Mouse (Mus musculus) gastrocnemius, adult 18-20 months (tissue): Measurements from ENCODE around the gene Mrps18b. TPM values are rescaled to one million over a fixed set of nuclear protein-coding genes. Genes with fewer than 3 reads are reported as not detected.

Experiments used
- DNase-seq: peaks from one replicate; pipeline ENCODE4 v3.0.0; 2021; ENCODE audit warnings: low spot score
- total RNA-seq, 2 experiments: library from RNA; stranded (reverse); gene quantifications; 2 replicates each; pipeline ENCODE4 v1.2.3; 2021

Mrps18b gene
- total RNA-seq, 2 experiments from 2014 or later, result 61.6 to 62.4 TPM

DNA sequence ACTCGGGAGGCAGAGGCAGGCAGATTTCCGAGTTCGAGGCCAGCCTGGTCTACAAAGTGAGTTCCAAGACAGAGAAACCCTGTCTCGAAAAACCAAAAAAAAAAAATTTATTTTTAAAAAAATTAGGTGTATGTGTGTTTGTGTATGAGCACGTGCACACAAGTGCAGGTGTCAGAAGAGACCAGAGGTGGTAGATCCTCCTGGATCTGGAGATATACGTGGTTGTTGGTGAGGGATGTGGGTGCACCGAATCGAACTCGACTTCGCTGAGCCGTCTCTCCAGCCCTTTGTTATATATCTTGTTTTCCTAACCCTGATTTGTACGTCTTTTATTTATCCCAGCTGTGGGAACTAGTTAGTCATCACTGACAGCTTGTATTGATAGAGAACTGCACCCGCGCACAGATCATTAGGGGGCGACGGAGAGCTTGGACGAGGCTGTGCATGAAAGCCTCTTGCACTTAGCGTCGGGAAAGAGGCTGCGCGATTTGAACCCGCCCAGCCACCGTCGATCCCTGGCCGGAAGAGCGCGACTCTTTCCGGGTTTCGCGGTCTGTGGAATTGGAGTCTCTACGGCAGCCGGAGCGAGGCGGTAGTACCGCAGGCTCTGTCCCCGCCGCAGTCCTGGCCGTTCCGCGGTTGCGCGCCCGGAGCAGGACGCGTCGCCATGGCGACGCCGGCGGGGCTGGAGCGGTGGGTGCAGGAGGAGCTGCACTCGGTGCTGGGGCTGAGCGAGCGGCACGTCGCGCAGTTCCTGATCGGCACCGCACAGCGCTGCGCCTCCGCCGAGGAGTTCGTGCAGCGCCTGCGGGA lies 36.7 kb downstream of the Mrps18b start, which contains the start of gene Dhx16:
Gene Dhx16 (plus strand): TSS at position 575 of the 813 bp plus-strand sequence.
- DNase-seq, result peak; percentile 96

DNA sequence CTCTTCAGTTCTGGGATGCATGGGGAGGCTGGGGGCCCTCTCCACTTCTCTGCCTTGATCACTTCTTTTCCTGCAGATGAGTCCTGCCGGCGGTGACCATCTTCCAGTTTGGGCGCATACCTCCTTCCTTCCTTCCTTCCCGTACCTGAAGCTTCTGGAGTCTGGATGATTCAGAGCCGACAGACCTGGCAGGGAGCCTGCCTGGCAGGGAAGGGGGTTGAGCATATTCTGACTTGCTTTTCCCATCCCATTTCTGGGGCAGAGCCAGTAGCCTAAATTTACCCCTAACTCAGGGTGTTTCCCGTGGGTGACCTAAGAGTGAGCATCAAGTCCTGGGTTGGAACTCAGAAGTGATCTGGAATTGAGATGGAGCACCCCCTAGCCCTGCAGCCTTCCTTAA lies 41.5 kb downstream of the Mrps18b start:
- DNase-seq, result no peak

DNA sequence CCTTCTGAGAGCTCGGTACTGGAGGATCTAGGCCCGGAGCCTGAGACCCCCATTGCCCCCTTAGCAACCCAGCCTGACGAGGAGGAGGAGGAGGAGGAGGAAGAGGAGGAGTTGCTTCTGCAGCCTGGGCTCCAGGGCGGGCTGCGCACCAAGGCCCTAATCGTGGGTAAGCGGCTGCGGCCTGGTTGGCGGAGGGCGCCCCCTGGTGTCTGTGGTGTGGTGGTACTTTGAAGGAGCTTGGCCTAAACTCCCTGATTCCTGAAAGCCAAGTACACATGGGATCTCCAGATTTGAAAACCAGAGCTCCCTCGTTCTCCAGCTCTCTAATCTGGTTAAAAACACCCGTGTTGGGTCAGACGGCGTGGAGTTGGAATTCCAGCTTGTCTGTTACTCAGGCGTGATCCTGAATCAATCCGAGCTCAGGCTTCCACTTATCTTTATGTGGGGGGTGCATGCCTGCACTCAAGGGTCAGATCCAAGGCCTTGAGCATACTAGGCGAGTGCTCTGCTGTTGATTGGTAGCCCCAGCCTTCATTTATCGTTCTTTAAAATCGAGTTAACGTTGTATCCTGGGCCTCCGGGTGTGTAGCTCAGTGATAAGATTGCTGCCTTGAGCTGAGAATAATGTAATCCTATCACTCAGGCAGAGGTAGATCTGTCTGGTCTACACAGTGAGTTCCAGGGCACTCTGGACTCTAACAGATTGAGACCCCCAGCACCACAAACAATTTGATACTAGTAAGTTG lies 42.2 kb downstream of the Mrps18b start:
- DNase-seq, result peak; percentile 89

DNA sequence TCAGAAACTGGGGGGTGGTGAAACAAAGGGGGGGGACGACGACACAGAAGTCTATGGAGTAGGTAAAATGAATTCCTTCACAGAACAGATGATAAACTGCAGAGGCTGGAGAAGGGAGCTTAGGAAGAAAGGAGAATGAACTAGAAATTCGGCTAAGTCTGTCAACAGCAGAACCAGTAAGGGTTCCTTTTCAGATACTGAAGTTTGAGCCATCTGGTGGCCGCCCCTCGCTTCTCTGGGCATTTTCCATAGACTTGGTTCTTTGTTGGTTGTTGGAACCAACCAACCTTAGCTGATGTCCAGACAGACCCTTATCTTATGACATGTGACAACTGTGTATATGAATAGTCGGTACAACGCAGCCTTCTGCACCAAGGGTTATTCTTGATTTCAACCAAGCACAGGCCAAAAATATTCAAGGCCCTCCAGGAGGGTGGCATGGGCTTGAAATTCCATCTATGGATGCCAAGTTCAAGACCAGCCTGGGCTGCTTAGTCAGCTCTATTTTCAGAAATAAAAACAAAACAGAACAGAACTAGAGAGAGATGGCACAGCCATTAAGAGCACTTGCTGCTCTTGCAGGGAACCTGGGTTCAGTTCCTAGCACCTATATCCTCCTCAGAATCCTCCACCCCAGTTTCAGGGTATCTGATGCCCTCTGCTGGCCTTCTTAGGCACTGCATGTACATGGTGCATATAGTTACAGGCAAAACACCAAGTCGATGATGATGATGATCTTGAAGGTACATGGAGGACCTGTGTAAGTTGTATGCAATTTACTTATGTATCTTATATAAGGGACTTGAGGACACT lies 45.1 kb downstream of the Mrps18b start:
- no peak for DNase-seq

DNA sequence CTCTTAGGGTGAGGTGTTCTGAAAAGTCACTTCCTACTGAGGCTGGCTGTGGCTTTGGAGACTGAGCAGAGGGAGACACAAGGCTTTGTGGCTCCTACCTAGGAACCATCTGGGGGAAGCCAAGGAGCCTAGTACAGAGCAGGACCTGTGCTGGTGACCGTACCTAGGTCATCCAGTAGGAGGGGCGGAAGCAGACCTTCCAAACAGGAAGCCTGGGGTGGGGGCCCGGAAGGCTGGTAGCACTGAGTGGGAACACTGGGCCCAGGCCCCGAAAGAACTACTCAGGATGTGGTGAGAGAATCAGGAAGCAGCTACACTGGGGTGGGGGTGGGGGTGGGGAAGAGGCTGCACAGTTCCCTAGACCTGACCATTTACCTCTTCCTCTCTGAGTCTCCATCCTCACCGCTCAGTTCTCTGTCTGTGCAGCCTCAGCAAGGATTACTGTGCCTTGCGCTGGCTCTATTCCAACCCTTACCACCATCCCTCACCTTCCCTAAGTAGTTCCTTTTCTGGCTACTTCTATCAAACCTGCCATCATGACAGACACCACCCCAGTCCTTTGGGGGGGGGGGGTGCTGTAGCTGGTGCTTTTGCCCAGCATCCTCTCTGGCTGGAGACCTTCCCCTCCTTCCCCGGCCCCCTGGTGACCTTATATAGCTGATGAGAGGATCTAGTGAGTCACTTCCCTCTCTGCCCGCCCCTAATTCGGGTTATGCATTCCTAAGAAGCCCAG lies 45.9 kb downstream of the Mrps18b start:
- DNase-seq, result peak; percentile 44

DNA sequence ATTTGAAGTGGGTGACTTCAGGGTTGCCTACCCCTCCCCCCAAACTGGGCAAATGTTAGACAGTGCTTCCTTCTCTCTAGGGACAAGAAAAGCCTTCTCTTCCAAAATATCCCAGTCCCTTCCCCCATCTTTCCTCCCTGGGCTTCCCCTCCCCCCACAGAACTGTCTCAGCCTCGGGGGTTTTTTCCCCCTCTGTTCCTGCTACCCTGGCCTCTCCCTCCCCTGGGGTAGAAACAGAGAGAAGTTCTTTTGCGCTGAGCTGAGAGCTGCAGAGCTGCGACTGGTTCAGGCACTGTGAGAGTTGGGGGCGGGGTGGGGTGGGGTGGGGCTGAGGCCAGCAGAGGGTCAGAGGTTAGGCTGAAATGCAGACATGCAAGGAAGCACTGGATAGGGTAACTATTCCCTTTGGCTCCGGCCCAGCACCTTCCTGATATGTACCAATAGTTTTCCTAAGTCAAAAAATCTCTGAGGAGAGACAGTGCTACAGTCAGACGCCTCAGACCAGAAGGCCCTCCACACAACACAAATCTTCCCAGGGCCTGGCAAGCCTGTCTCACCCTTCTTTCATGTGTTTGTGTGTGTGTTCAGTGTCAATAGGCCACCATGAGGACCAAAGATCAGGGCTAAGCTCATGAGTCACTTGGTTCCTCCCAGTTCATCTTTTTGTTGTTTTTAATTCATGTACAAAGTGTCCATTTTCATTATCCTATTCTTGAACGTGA lies 46.7 kb downstream of the Mrps18b start:
- DNase-seq, result peak; percentile 36

DNA sequence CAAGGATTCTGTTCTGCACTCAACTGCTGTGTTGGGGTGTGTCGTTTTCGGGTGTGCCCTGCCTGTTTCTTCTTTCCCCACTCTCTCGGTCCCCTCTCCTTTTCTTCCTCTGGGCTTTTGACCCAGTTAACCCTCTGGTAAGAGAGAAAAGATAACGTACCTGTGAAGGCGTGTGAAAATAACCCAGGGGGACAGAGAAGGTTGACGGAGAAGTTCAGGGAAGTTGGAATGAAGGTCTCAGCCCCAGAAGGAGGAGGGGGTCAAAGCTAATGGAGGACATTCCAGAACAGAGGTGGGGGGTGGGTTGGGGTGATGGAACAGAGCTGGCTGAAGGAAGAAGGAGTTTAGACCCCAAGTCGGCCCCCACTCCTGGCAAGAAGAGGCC lies 47.2 kb downstream of the Mrps18b start:
- DNase-seq, result no peak

DNA sequence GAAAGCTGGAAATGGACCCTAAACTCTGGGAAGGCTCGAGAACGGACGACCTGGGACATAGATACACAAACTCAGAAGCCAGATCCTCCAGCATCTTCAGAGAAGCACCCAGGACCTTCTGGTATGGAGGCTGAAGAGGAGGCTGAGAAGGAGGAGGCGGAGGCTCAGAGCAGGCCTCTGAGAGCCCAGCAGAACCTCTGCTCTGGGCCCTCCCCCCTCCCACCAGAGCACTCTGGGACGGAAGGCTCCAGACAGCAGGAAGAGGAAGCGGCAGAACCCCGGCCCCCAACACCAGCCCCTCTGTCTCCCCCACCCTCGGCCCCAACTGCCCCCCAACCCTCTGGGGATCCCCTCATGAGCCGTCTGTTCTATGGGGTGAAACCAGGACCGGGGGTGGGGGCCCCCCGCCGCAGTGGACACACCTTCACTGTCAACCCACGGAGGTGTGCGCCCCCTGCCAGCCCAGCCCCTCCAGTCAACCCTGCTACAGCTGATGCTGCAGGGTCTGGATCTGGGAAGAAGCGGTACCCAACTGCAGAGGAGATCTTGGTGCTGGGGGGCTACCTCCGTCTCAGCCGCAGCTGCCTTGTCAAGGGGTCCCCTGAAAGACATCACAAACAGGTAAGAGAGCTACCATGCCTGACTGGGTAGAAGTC lies 47.9 kb downstream of the Mrps18b start:
- no peak for DNase-seq

DNA sequence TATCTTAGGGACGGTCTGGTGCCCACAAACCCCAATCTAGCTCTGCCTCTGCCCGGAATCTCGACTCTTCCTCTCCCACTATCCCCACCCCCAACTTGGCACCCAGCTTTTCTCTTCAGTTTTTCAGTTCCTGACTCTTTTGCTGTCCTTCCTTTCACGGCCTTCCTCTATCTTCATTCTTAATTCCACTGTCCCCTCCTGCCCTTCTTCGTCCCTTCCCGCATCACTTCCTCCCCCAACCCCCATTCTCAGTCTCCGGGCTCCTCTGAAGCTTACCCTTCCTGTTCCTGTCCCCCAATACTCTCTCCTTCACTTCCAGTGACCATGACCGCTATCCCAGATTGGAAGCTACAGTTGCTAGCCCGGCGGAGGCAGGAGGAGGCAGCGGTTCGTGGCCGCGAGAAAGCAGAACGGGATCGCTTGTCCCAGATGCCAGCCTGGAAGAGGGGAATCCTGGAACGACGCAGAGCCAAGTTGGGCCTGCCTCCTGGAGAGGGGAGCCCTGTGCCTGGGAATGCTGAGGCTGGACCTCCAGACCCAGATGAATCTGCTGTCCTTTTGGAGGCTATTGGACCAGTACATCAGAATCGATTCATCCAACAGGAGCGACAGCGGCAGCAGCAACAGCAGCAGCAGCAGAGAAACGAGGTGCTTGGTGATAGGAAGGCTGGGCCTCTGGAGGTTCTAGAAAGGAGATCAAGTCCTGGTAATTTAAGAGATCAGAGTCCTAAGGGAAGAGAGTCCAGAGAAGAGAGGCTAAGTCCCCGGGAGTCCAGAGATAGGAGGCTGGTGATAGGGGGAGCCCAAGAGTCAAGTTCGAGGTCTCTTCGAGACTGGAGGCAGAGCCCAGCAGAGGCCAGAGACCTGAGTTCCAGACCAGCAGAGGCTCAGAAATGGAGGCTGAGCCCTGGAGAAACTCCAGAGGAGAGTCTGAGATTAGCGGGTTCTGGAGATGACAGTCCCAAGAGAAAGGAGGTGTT lies 49.0 kb downstream of the Mrps18b start:
- peak; percentile 41 for DNase-seq

DNA sequence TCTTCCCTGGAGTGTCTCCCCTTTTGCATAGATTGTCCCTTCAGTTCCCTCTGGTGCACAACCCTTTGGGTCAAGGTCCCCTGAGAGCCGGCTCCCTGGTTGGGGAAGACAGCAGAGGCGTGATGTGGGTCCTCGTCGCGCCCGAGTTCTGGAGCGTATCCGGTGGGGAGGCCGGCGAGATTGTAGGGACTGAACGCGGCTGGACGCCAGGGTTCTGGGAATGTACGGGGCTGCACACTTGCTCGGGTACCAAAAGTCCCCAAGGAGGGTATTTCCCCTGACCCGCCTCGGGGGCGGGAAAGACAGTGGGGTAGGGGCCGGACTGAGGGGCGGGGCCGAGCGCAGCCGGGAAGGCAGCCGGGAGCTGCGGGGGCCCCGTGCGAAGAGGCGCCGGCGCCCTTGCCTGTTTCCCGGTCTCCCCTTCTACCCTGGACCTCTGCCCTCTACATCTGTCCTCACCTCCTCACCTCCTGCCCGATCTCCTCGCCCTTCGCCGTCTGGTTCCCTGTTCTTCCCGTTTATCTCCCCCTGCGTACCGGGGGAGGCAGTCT lies 49.8 kb downstream of the Mrps18b start:
- DNase-seq, result peak; percentile 75

DNA sequence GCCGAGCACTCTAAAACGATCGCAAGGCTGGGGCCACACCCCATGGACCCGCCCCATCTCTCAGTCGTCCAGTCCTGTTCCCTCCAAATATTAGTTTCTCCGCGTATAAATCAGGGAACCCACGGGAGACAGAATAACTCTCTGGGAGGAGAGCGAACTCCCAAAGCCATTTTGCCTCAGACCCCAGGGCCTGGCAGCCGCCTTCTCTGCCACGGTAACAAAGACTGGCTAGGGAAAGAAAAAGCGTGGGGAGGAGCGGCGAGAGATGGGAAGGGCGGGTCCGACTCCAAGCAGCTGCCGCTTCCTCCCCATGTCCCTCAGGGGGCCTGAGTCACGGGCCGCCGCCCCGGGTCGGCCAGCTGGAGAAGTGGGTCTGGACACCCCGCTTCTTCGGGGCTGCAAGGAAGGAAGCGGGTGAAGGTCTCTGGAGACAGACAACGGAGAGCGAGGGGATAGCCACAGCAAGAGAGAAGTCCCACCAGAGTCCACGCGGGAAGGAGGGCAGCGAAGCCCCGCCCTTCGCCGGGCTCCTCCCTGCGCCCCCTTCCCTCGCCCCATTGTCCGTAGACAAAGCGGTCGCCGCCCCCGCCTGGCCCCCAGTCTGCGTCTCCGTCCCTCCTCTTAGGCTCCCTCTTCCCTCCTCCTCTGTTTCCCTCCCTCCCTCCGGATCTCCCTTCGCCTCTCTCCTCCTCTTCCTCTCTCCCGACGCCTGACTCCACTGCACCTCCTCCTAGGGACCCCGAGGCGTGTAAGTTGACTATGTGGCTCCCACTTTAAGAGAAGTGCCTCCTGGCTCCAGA lies 50.5 kb downstream of the Mrps18b start, which contains the start of gene Ppp1r18:
Gene Ppp1r18 (plus strand): TSS at position 113 of the 800 bp plus-strand sequence.
- DNase-seq, result peak; percentile 75

DNA sequence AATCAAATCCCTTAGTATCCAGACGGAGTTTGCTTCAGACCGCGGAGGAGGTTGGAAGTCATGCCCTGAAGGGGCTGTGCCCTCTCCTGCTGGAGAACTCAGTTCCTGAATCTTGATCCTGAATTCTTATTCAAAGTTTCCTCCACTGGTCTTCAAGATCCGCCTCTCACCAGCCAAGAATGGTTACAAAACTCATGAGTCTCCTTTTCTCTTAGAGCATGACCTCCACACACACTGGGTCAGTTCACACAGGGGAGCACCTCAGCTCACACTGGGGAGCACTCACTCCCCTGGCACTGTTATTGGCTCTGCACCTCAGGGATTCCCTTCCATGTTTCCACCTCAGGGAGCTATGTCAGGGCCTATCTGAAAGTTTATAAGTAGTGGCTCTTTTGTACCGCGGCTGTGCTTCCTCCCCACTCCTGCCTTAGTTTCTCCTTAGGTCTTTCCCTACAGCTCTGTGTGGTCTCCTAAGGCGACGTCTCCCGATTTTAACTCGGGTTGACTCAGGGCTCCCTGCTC lies 51.3 kb downstream of the Mrps18b start:
- DNase-seq, result no peak

DNA sequence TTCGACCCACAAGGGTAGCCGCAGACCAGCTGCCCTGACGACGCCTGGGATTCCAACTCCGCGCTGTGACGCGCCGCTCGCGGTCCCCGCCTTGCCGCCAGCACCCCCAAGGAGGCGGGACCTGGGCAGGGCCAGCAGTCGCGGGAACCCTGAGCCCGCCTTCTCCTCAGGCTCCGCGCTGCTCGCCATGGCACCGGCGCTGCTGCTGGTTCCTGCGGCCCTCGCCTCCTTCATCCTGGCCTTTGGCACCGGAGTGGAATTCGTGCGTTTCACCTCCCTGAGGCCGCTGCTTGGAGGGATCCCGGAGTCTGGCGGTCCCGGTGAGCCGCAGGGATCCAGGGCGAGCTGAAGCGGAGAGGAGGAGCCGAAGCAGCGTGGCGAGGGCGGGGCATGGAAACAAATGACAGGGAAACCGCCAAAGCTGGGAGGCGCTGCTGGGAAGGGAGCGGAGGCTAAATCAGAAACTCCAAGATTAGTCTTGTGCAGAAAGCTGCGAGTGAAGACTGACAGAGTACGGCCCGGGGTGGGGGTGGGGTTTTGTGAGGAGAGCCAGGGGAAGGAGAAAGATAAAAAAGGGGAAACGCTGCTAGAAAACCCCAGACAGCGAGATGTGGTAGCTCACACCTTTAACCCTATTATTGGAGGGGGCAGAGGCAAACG lies 54.9 kb downstream of the Mrps18b start, which contains the start of gene Nrm:
Gene Nrm (plus strand): TSS at position 121 of the 660 bp plus-strand sequence.
- DNase-seq, result peak; percentile 92

DNA sequence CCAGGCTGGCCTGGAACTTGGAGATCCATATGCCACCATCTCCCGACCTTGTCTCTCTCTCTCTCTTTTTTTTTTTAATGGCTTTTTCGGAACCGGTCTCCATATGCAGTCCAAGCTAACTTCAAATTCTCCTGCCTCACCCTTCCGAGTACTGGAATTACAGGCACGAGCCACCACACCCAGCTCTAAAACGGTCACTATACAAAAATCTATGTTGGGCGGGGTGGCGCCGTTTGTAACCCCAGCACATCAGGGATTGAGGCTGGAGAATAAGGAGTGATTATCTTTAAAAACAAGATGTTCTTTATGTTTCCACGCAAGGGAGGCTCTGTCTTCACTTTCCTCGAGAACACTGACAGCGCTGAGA lies 55.4 kb downstream of the Mrps18b start:
- no peak for DNase-seq
